Mouse (Mus musculus): ENCODE data around the gene Il25. TPM values are rescaled to one million over a fixed set of nuclear protein-coding genes. Genes with fewer than 3 reads are reported as not detected.

Il25 gene
- total and polyA plus RNA-seq, 3 experiments = not detected

DNA sequence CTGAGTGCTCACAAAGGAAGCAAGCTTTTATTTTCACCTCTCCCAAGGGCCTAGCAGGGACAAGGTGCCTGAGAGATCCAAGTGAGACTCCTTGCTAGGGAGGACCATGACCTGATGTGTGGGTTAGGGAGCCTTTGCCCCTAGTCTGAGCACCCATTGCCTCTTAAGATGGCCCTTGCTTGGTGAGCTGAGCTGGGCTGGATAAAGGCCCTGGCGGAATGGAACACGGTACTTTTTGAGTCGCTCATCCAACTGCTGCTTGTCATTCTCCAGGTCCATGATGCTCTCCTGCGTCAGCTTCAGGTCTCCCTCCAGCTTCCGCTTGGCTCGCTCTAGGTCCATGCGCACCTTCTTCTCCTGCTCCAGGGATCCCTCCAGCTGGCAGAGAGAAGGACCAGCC, 49.4 kb downstream of the Il25 start:
- no peaks in the 10 kb centered on the region for H3K9me3 ChIP-seq (replicated peaks; ENCODE audit: low read length)
- no peaks in the 10 kb centered on the region for H3K79me2 ChIP-seq (replicated peaks; ENCODE audit: control insufficient read depth, extremely low read depth, insufficient read depth, poor library complexity, severe bottlenecking)
- H3K4me1 ChIP-seq (ENCODE audit: control insufficient read depth in 1 of 2, insufficient read depth in 2 of 2) = no peaks in the 10 kb centered on the region
- peaks cover 53% of the 10 kb centered on the region for H3K27me3 ChIP-seq (replicated peaks)
- no peak for TF ChIP-seq ZC3H11A (IDR thresholded peaks at IDR 0.05; ENCODE audit: low read depth, low read length)
- TF ChIP-seq SMC3 (IDR thresholded peaks at IDR 0.05; ENCODE audit: low read depth, low read length) = no peak
- no peak for TF ChIP-seq MAX (IDR thresholded peaks at IDR 0.05; ENCODE audit: low read length)
- TF ChIP-seq E2F4 (IDR thresholded peaks at IDR 0.05; ENCODE audit: insufficient replicate concordance, low read depth, low read length) = no peak
- TF ChIP-seq GABPA (IDR thresholded peaks at IDR 0.05; ENCODE audit: insufficient replicate concordance, low read depth, low read length) = no peak
- TF ChIP-seq RCOR1 (conservative IDR thresholded peaks at IDR 0.05; ENCODE audit: low read depth, low read length) = no peak
- no peak for TF ChIP-seq MAFK (IDR thresholded peaks at IDR 0.05; ENCODE audit: insufficient replicate concordance, low read length)
- TF ChIP-seq POLR2A (IDR thresholded peaks at IDR 0.05; ENCODE audit: low read depth, low read length) = no peak
- TF ChIP-seq MXI1 (IDR thresholded peaks at IDR 0.05; ENCODE audit: low read depth, low read length) = no peak
- TF ChIP-seq PAX5 (IDR thresholded peaks at IDR 0.05; ENCODE audit: low read length) = no peak
- TF ChIP-seq JUN (IDR thresholded peaks at IDR 0.05; ENCODE audit: insufficient read depth, low read depth, low read length) = no peak
- TF ChIP-seq JUND (conservative IDR thresholded peaks at IDR 0.05; ENCODE audit: low read depth, low read length) = no peak
- TF ChIP-seq USF1 (IDR thresholded peaks at IDR 0.05; ENCODE audit: low read depth, low read length) = no peak
- no peak for TF ChIP-seq MAZ (IDR thresholded peaks at IDR 0.05; ENCODE audit: low read depth, low read length)
- no peak for TF ChIP-seq ELF1 (IDR thresholded peaks at IDR 0.05; ENCODE audit: low read depth, low read length)
- TF ChIP-seq BHLHE40 (IDR thresholded peaks at IDR 0.05; ENCODE audit: low read depth, low read length) = no peak
- TF ChIP-seq MEF2A (IDR thresholded peaks at IDR 0.05; ENCODE audit: borderline replicate concordance, low read depth, low read length) = no peak
- no peak for TF ChIP-seq ZNF384 (IDR thresholded peaks at IDR 0.05; ENCODE audit: low read depth, low read length)
- DNase-seq (ENCODE audit: extremely low read depth) = no peak
- dilution Hi-C loops (cut with MboI; ENCODE audit: extremely low pct_ligation_motif_present, extremely low pct_unique_long_range_greater_than_20kb, low sequenced_read_pairs) (no loop called here), in situ Hi-C loops (cut with MboI; ENCODE audit: low pct_ligation_motif_present, low pct_unique_long_range_greater_than_20kb, low sequenced_read_pairs) (no loop called here)
- no peak overlapping the region for H3K9ac ChIP-seq (ENCODE audit: insufficient read depth, low read depth)
- no peak overlapping the region for H3K27ac ChIP-seq (ENCODE audit: insufficient read depth, low read depth)
- H3K36me3 ChIP-seq (replicated peaks in 1 of 2; ENCODE audit: control insufficient read depth in 1 of 2, insufficient read depth in 1 of 2, low read length in 1 of 2) = no peaks in the 10 kb centered on the region
- no peak overlapping the region for H3K4me2 ChIP-seq (ENCODE audit: insufficient read depth, low read depth, poor library complexity, severe bottlenecking)
- no peak overlapping the region for H3K4me3 ChIP-seq (replicated peaks in 1 of 3; ENCODE audit: low read depth in 2 of 3, low read length in 2 of 3, poor library complexity in 1 of 3)

Other genes with a start within 250 kb of the Il25 start
Only the 20 nearest of the 22 such genes appear.
- gene Gm29776, start 233.9 kb upstream of the Il25 start, total RNA-seq (2012; rRNA removed) = not detected in 2 replicates
- not detected in 2 replicates for gene Gm29776, start 233.9 kb upstream of the Il25 start, total RNA-seq (2014; rRNA removed)
- gene Gm29776, start 233.9 kb upstream of the Il25 start, polyA plus RNA-seq (2012; ENCODE audit: insufficient read length, low read depth) = not detected in 2 replicates
- 0.34 TPM in 1 of 2 replicates, not detected in the other for gene Cebpe, start 220.5 kb upstream of the Il25 start, total RNA-seq (2012; rRNA removed)
- not detected in 2 replicates for gene Cebpe, start 220.5 kb upstream of the Il25 start, total RNA-seq (2014; rRNA removed)
- gene Cebpe, start 220.5 kb upstream of the Il25 start, polyA plus RNA-seq (2012; ENCODE audit: insufficient read length, low read depth) = 0.46 TPM in 1 of 2 replicates, not detected in the other
- gene Slc7a8, start 150.7 kb upstream of the Il25 start, total RNA-seq (2012; rRNA removed) = 0.08 and 0.13 TPM in 2 replicates
- gene Slc7a8, start 150.7 kb upstream of the Il25 start, total RNA-seq (2014; rRNA removed) = not detected in 2 replicates
- 0.16 and 0.17 TPM in 2 replicates for gene Slc7a8, start 150.7 kb upstream of the Il25 start, polyA plus RNA-seq (2012; ENCODE audit: insufficient read length, low read depth)
- gene Rnf212b, start 118.6 kb upstream of the Il25 start, total RNA-seq (2012; rRNA removed) = not detected in 2 replicates
- gene Rnf212b, start 118.6 kb upstream of the Il25 start, total RNA-seq (2014; rRNA removed) = not detected in 2 replicates
- gene Rnf212b, start 118.6 kb upstream of the Il25 start, polyA plus RNA-seq (2012; ENCODE audit: insufficient read length, low read depth) = not detected in 2 replicates
- 2.3 and 3.7 TPM in 2 replicates for gene Homez, start 61.7 kb upstream of the Il25 start, total RNA-seq (2012; rRNA removed)
- gene Homez, start 61.7 kb upstream of the Il25 start, total RNA-seq (2014; rRNA removed) = 3.5 TPM in 2 replicates
- gene Homez, start 61.7 kb upstream of the Il25 start, polyA plus RNA-seq (2012; ENCODE audit: insufficient read length, low read depth) = 2.3 and 7.2 TPM in 2 replicates
- 1.3 and 1.6 TPM in 2 replicates for gene Ppp1r3e, start 55.1 kb upstream of the Il25 start, total RNA-seq (2012; rRNA removed)
- 0.51 and 0.55 TPM in 2 replicates for gene Ppp1r3e, start 55.1 kb upstream of the Il25 start, total RNA-seq (2014; rRNA removed)
- gene Ppp1r3e, start 55.1 kb upstream of the Il25 start, polyA plus RNA-seq (2012; ENCODE audit: insufficient read length, low read depth) = 1.2 and 1.4 TPM in 2 replicates
- 4.8 and 6.2 TPM in 2 replicates for gene Bcl2l2, start 49.3 kb upstream of the Il25 start, total RNA-seq (2012; rRNA removed)
- gene Bcl2l2, start 49.3 kb upstream of the Il25 start, total RNA-seq (2014; rRNA removed) = 0.32 and 0.50 TPM in 2 replicates
- gene Bcl2l2, start 49.3 kb upstream of the Il25 start, polyA plus RNA-seq (2012; ENCODE audit: insufficient read length, low read depth) = 0.46 and 0.76 TPM in 2 replicates
- 0.13 TPM in 1 of 2 replicates, not detected in the other for gene Gm20521, start 49.3 kb upstream of the Il25 start, total RNA-seq (2012; rRNA removed)
- not detected in 2 replicates for gene Gm20521, start 49.3 kb upstream of the Il25 start, total RNA-seq (2014; rRNA removed)
- gene Gm20521, start 49.3 kb upstream of the Il25 start, polyA plus RNA-seq (2012; ENCODE audit: insufficient read length, low read depth) = not detected in 2 replicates
- 56.8 and 73.7 TPM in 2 replicates for gene Pabpn1, start 40.2 kb upstream of the Il25 start, total RNA-seq (2012; rRNA removed)
- gene Pabpn1, start 40.2 kb upstream of the Il25 start, total RNA-seq (2014; rRNA removed) = 85.5 and 88.0 TPM in 2 replicates
- gene Pabpn1, start 40.2 kb upstream of the Il25 start, polyA plus RNA-seq (2012; ENCODE audit: insufficient read length, low read depth) = 275 and 302 TPM in 2 replicates
- 0.71 and 1.1 TPM in 2 replicates for gene Slc22a17, start 19.6 kb upstream of the Il25 start, total RNA-seq (2012; rRNA removed)
- gene Slc22a17, start 19.6 kb upstream of the Il25 start, total RNA-seq (2014; rRNA removed) = 0.04 and 0.16 TPM in 2 replicates
- 0.15 and 0.34 TPM in 2 replicates for gene Slc22a17, start 19.6 kb upstream of the Il25 start, polyA plus RNA-seq (2012; ENCODE audit: insufficient read length, low read depth)
- not detected in 2 replicates for gene Efs, start 6.6 kb upstream of the Il25 start, total RNA-seq (2012; rRNA removed)
- gene Efs, start 6.6 kb upstream of the Il25 start, total RNA-seq (2014; rRNA removed) = not detected in 2 replicates
- gene Efs, start 6.6 kb upstream of the Il25 start, polyA plus RNA-seq (2012; ENCODE audit: insufficient read length, low read depth) = not detected in 2 replicates
- not detected in 2 replicates for gene Cmtm5, start 3.6 kb downstream of the Il25 start, total RNA-seq (2012; rRNA removed)
- gene Cmtm5, start 3.6 kb downstream of the Il25 start, total RNA-seq (2014; rRNA removed) = not detected in 2 replicates
- not detected in 2 replicates for gene Cmtm5, start 3.6 kb downstream of the Il25 start, polyA plus RNA-seq (2012; ENCODE audit: insufficient read length, low read depth)
- 0.21 and 0.98 TPM in 2 replicates for gene Myh6, start 34.2 kb downstream of the Il25 start, total RNA-seq (2012; rRNA removed)
- 0.04 and 0.16 TPM in 2 replicates for gene Myh6, start 34.2 kb downstream of the Il25 start, total RNA-seq (2014; rRNA removed)
- gene Myh6, start 34.2 kb downstream of the Il25 start, polyA plus RNA-seq (2012; ENCODE audit: insufficient read length, low read depth) = 1.3 and 1.5 TPM in 2 replicates
- not detected in 2 replicates for gene Gm17428, start 44.2 kb downstream of the Il25 start, total RNA-seq (2012; rRNA removed)
- not detected in 2 replicates for gene Gm17428, start 44.2 kb downstream of the Il25 start, total RNA-seq (2014; rRNA removed)
- gene Gm17428, start 44.2 kb downstream of the Il25 start, polyA plus RNA-seq (2012; ENCODE audit: insufficient read length, low read depth) = not detected in 2 replicates
- 0.08 TPM in 2 replicates for gene Myh7, start 61.9 kb downstream of the Il25 start, total RNA-seq (2012; rRNA removed)
- gene Myh7, start 61.9 kb downstream of the Il25 start, total RNA-seq (2014; rRNA removed) = not detected in 2 replicates
- gene Myh7, start 61.9 kb downstream of the Il25 start, polyA plus RNA-seq (2012; ENCODE audit: insufficient read length, low read depth) = 0.57 TPM in 1 of 2 replicates, not detected in the other
- gene Ngdn, start 82.8 kb downstream of the Il25 start, total RNA-seq (2012; rRNA removed) = 77.9 and 90.7 TPM in 2 replicates
- 111 and 128 TPM in 2 replicates for gene Ngdn, start 82.8 kb downstream of the Il25 start, total RNA-seq (2014; rRNA removed)
- 75.4 and 79.0 TPM in 2 replicates for gene Ngdn, start 82.8 kb downstream of the Il25 start, polyA plus RNA-seq (2012; ENCODE audit: insufficient read length, low read depth)
- 0.34 and 0.59 TPM in 2 replicates for gene Zfhx2, start 159.6 kb downstream of the Il25 start, total RNA-seq (2012; rRNA removed)
- gene Zfhx2, start 159.6 kb downstream of the Il25 start, total RNA-seq (2014; rRNA removed) = 0.03 and 0.07 TPM in 2 replicates
- 0.29 and 0.30 TPM in 2 replicates for gene Zfhx2, start 159.6 kb downstream of the Il25 start, polyA plus RNA-seq (2012; ENCODE audit: insufficient read length, low read depth)
- 3.7 and 4.0 TPM in 2 replicates for gene Thtpa, start 162.1 kb downstream of the Il25 start, total RNA-seq (2012; rRNA removed)
- gene Thtpa, start 162.1 kb downstream of the Il25 start, total RNA-seq (2014; rRNA removed) = 9.0 and 9.4 TPM in 2 replicates
- gene Thtpa, start 162.1 kb downstream of the Il25 start, polyA plus RNA-seq (2012; ENCODE audit: insufficient read length, low read depth) = 5.5 and 6.7 TPM in 2 replicates
- 23.4 and 28.5 TPM in 2 replicates for gene Ap1g2, start 173.9 kb downstream of the Il25 start, total RNA-seq (2012; rRNA removed)
- gene Ap1g2, start 173.9 kb downstream of the Il25 start, total RNA-seq (2014; rRNA removed) = 16.2 and 18.3 TPM in 2 replicates
- gene Ap1g2, start 173.9 kb downstream of the Il25 start, polyA plus RNA-seq (2012; ENCODE audit: insufficient read length, low read depth) = 59.1 and 64.8 TPM in 2 replicates
- gene Jph4, start 184.2 kb downstream of the Il25 start, total RNA-seq (2012; rRNA removed) = not detected in 2 replicates
- not detected in 2 replicates for gene Jph4, start 184.2 kb downstream of the Il25 start, total RNA-seq (2014; rRNA removed)
- gene Jph4, start 184.2 kb downstream of the Il25 start, polyA plus RNA-seq (2012; ENCODE audit: insufficient read length, low read depth) = not detected in 2 replicates

Data from CH12.LX (cell line).